Mouse (Mus musculus) retina, embryonic 14.5 days (tissue): ENCODE measurements around the gene Clic3.
"Not testable (repeated sequence)": the region's sequence is repeated elsewhere in the genome, so short reads cannot be mapped to it uniquely, and the experiment has no call there.

ENCODE experiments used
- DNase-seq: peaks from one replicate; pipeline ENCODE4 v3.0.0-alpha.2; 2015; ENCODE audit warnings: low spot score

The Clic3 gene

DNA sequence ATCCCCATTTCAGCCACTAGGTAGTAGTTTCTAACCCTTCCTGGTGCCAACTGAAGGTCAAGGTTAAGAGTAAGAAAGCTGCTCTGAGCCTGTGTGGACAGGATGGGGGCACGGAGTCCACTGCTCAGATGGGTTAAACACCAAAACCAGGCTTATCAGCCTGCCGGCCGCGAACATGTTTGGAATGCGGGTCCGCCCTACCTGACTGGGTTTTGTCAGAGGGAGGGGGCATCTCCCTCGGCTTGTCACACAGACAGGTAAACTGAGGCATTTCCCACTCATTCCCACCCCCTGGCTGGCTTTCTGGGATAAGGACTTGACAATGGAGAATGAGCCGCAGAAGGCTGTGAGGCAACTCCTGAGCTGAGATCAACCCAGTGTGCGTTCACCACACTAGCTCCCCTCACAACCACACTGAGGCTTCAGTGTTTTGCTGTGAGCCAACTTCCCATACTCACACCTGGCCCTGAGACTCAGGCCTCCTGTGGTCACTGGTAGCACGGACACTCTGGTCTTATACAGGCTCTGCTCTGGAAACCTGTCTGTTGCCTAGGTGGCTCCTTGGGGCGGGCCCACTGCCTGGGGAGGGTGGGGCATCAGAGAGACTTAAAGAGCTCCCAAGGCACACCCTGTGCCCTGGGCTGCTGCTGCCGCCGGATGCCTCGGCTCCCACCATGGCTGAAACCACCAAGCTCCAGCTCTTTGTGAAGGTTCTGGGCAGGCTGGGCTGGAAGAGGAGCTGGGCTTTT, at the start of gene Clic3:
Gene Clic3 (plus strand): TSS at position 634 of the 749 bp plus-strand sequence.
- DNase-seq = no peak

DNA sequence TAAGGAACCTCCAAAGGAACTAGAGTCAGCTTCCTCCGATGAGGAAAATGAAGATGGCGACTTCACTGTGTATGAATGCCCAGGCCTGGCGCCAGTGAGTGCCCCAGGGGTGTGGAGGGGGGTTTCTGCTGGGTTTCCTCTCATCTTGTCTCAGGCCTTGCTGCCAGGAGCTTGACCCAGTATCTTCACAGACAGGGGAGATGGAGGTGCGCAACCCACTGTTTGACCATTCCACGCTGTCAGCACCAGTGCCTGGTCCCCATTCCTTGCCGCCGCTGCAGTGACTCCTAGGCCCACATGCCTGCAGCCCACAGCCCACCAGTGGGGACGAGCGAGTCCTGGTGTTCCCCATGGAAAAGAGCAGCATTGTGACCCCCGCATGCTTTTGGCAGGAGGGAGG, 47.7 kb upstream of the Clic3 start:
- DNase-seq = no peak

DNA sequence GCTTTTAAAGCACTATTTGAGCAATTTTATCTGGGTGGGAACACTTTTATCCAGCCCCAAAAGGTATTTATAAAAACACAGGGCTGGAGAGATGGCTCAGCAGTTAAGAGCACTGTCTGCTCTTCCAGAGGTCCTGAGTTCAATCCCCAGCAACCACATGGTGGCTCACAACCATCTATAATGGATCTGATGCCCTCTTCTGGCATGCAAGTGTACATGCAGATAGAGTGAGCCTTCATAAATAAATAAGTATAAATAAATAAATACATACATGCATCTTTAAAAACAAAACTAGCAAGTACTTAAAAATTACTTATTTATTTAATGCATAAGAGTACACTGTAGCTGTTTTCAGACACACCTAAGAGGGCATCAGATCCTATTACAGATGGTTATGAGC, 43.2 kb upstream of the Clic3 start:
- DNase-seq = not testable (repeated sequence)

DNA sequence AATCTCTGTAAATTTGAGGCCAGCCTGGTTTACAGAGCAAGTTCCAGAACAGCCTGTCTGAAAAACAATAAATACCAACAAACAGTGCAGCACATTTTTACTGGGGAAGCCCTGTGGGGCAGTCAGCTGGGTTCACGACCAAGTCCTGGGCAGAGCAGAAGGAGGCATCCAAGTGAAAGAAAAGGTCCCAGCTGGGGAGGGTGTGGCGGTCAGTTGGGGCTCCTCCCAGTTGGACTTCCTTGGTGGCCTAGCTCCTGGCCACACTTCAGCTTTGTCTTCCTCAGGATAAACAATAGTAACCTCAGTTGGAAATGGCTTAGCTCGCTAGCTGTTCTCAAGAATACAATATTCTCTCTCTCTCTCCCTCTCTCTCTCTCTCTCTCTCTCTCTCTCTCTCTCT, 39.2 kb upstream of the Clic3 start:
- DNase-seq = no peak

DNA sequence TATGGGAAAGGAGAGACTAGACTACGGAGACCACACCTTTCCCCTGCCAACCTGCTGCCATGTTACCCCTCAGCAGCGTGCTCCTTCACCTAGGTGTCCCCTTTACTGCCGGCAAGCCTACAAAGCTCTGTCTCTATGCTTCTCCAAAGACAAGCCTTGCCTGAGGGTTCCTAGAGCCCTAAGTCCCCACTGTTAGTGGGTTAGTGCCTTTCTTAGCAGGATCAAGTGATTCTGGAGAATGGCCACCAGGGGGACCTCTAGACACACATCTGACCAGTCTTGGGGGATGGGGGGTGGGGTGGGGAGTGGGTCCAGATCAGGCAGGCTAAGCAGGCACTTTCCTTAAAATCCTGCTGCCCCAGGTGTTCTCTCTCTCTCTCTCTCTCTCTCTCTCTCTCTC, 34.7 kb upstream of the Clic3 start:
- peak; percentile 87 for DNase-seq

DNA sequence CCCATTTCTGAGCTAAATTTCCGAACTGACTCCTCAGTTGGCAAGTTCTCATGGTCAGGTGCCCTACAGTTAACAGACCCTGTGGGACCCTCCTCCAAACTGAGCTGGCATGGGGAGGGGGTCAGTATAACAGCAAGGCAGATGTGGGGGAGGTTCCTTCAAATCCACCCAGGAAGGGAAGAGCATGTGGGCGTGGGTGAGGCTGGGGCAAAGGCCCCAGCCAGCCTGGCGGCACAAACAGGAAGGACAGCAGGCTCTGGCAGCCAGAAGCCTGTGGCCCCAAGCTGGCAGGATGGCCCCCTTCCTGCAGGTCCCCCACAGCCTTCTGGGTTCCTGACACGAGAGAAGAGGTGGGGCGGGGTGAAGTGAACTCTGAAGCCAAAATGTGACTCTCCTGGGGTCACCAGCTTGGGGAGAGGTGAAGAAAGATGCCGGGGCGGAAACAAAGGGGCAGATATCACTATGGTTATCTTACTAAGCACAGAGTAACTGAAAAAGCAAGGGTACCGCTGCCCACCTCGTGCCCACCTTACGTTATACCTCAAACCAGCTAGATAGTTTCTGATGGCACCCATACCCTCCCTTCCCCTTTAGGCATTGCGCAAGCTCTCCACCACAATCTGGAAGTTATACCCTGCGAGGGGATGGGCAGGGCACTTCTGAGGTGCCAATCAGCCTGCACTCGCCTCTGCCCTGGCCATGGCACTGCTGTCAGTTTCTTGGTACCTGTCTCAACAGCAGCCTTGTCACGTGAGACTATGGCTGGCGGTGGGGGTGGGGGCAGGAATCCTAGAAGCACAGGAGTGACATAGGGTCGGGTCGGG, 33.8 kb upstream of the Clic3 start, which contains the start of gene Fut7:
Gene Fut7 (plus strand): TSS at position 681 of the 824 bp plus-strand sequence.
- no peak for DNase-seq

GRCm38 (mm10) chr2:25423626-25424025, 33.0 kb upstream of the Clic3 start:
- no peak for DNase-seq

DNA sequence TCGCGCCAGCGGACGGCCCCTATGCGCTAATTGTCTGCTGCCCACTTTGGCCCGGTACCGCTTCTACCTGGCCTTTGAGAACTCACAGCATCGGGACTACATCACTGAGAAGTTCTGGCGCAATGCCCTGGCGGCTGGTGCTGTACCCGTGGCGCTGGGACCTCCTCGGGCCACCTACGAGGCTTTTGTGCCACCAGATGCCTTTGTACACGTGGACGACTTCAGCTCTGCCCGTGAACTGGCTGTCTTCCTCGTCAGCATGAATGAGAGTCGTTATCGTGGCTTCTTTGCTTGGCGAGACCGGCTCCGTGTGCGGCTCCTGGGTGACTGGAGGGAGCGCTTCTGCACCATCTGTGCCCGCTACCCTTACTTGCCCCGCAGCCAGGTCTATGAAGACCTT, 31.2 kb upstream of the Clic3 start:
- no peak for DNase-seq

GRCm38 (mm10) chr2:25426721-25427191, 29.9 kb upstream of the Clic3 start:
- peak; percentile 93 for DNase-seq

DNA sequence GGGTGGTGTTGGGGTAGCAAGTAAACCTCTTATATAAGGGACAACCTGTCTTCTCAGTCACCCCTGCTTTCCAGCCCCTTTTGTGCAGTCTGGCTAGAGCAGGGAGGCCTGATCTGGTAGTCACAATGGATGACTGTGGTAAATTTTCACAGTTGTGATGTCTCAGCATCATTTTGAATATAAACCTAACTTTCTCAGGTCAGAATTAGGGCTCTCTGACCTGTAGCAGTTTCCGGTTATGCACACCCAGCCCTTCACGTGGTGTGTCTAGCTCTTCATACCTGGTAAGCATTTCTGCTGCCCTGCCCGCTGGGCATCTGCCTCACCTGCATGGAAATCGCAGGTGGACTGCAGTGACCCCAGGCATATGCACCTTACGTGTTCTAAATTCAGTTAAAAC, 29.4 kb upstream of the Clic3 start:
- DNase-seq = no peak

DNA sequence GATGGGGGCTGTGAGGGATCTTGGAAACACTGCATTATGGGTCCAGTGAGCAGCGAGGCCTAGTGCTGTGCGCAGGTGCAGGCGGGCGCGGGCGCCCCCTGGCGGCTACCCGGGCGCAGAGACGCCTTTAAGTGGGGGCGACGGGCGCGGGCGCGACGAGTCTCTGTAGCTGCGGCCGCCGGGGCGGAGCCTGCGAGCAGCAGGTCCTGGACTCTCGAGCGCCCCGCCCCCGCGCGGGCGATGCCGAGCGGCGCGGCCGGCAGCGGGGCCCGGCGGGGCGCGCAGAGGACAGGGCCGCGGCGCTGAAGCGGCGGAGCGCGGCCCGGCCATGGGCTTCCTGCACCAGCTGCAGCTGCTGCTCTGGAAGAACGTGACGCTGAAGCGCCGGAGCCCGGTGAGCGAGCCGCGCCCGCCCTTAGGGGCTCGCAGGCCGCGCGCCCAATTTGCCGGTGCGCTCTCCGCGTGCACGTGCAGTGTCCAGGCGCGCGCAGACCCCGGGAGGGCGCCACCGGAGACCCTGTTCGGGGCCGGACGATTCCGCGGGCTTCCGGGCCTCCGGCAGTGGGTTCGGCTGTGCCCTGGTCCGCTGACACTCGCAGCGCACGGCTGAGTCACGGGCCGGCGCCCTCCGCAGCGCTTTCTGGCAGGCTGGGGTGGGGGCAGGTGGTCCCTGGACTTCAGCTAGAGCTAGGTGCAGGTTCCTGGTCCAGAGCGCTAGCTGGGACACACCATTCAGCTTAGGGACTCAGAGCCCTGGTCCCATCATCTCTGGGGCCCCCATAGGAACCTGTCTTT, 28.0 kb upstream of the Clic3 start, which contains the start of gene Abca2:
Gene Abca2 (plus strand): TSS at position 262 of the 795 bp plus-strand sequence.
- DNase-seq = peak; percentile 97

DNA sequence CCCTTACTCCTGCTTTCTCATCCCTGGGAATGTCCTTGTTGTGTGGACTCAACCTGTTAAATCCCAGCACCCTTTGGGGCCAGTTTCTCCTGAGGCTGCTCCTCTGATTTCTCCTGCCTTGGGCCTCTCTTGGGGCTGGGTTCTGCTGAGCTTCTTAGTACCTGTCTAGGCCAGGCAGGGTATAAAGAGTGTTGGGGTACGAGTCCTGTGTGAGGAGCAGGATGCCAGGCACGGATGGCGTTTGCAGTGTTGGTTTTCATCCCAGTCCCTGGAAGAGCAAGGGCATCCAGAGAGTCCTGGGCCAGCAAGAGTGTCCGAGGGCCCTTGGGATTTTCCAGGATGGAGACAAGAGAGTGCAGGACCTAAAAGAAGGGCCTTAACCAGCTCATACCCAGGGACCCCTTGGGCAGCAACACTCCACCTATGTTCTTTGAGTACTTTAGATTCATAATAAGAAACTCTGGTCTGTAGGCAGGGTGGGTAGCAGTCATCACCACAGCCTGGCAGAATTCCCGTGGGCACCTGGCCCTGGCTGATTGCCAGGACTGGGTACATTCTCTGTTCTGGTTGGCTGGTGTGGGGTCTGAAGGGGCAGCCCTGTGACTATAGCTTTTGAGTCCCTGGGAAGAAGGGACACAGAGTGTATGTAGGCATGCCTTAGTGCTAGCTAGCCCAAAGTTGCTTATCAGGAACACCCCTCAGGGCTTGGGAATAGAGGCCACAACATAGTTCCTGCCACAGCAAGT, 27.0 kb upstream of the Clic3 start:
- DNase-seq = no peak

GRCm38 (mm10) chr2:25430395-25431233, 26.0 kb upstream of the Clic3 start:
- peak; percentile 32 for DNase-seq

- no peak for DNase-seq
These were observed 25.3 kb upstream of the Clic3 start for GRCm38 (mm10) chr2:25431308-25431855.

- DNase-seq = no peak
These were observed 24.1 kb upstream of the Clic3 start for GRCm38 (mm10) chr2:25432326-25433098.

DNA sequence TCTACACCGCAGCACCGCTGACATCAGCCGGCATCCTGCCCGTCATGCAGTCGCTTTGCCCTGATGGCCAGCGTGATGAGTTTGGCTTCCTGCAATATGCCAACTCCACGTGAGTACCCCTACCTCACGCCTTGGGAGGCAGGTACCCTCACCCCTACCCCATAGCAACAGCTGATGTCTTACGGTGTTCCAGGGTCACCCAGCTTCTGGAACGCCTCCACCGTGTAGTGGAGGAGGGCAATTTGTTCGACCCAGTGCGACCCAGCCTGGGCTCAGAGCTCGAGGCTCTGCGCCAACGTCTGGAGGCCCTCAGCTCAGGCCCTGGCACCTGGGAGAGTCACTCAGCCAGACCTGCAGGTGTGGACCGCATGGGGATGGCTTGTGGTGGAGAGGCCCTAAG, 23.5 kb upstream of the Clic3 start:
- DNase-seq = no peak

GRCm38 (mm10) chr2:25434292-25434691, 22.3 kb upstream of the Clic3 start:
- DNase-seq = no peak

GRCm38 (mm10) chr2:25436286-25436820, 20.3 kb upstream of the Clic3 start:
- no peak for DNase-seq

GRCm38 (mm10) chr2:25441067-25441466, 15.6 kb upstream of the Clic3 start:
- no peak for DNase-seq
